Mouse (Mus musculus) monocyte, adult 59 days (primary cell): ENCODE measurements around the gene Sbp. TPM values are rescaled to one million over a fixed set of nuclear protein-coding genes. Genes with fewer than 3 reads are reported as not detected.

Source experiments
- total RNA-seq, 2 experiments: library from RNA; stranded (reverse); gene quantifications; one replicate each; pipeline ENCODE4 v1.2.4; 2023

The Sbp gene
- total RNA-seq, result not detected

GRCm38 (mm10) chr17:23941372-23941771 lies at the start of gene Sbp:
Gene Sbp, plus strand, starts transcription at chr17:23941672.

GRCm38 (mm10) chr17:23917158-23917557 lies 24.3 kb upstream of the Sbp start, which contains the start of gene Dcpp3:
Gene Dcpp3, plus strand, starts transcription at chr17:23917458.

GRCm38 (mm10) chr17:23955174-23955573 lies 13.7 kb downstream of the Sbp start, which contains the start of gene Sbpl:
Gene Sbpl, minus strand, starts transcription at chr17:23955274.

GRCm38 (mm10) chr17:23980297-23980909 lies 38.9 kb downstream of the Sbp start, which contains the start of gene Prss30:
Gene Prss30, minus strand, starts transcription at chr17:23980566.

Other genes starting within 250 kb of the Sbp start
- gene 1520401A03Rik, start 218.9 kb upstream of the Sbp start, total RNA-seq, result not detected
- gene Pkmyt1, start 215.3 kb upstream of the Sbp start, total RNA-seq, result 1 to 10 TPM; 3.3 to 3.7 TPM
- gene Paqr4, start 200.8 kb upstream of the Sbp start, total RNA-seq, result 1 to 10 TPM; 2.3 to 3.2 TPM
- gene Kremen2, start 195.8 kb upstream of the Sbp start, total RNA-seq, result not detected
- 10 to 100 TPM; 12.9 to 14.0 TPM for gene Flywch1, start 170.1 kb upstream of the Sbp start, total RNA-seq
- gene Flywch2, start 155.6 kb upstream of the Sbp start, total RNA-seq, result not detected
- gene Srrm2, start 151.1 kb upstream of the Sbp start, total RNA-seq, result 100 to 1,000 TPM; 847 to 887 TPM
- gene Elob, start 112.5 kb upstream of the Sbp start, total RNA-seq, result 100 to 1,000 TPM; 156 to 174 TPM
- gene Prss33, start 105.6 kb upstream of the Sbp start, total RNA-seq, result not detected
- gene Prss32, start 97.8 kb upstream of the Sbp start, total RNA-seq, result not detected
- gene Prss41, start 97.5 kb upstream of the Sbp start, total RNA-seq, result not detected
- gene Prss21, start 73.6 kb upstream of the Sbp start, total RNA-seq, result not detected
- gene Dcpp1, start 60.8 kb upstream of the Sbp start, total RNA-seq, result not detected
- gene Dcpp2, start 60.8 kb upstream of the Sbp start, total RNA-seq, result not detected
- not detected for gene Dcpp3, start 24.2 kb upstream of the Sbp start, total RNA-seq
- gene Sbpl, start 13.6 kb downstream of the Sbp start, total RNA-seq, result not detected
- 1 to 10 TPM; 3.1 to 3.4 TPM for gene Prss30, start 38.9 kb downstream of the Sbp start, total RNA-seq
- not detected for gene Prss22, start 56.4 kb downstream of the Sbp start, total RNA-seq
- not detected for gene Prss27, start 96.5 kb downstream of the Sbp start, total RNA-seq
- 10 to 100 TPM; 16.8 to 19.2 TPM for gene Kctd5, start 131.8 kb downstream of the Sbp start, total RNA-seq
- gene Pdpk1, start 209.3 kb downstream of the Sbp start, total RNA-seq, result 10 to 100 TPM; 44.5 to 51.8 TPM
- gene Amdhd2, start 222.1 kb downstream of the Sbp start, total RNA-seq, result 10 to 100 TPM; 62.8 to 72.6 TPM
- gene Atp6v0c, start 228.0 kb downstream of the Sbp start, total RNA-seq, result 100 to 1,000 TPM; 462 to 465 TPM